Mouse (Mus musculus) stomach, embryonic 15.5 days (tissue): ENCODE measurements around the gene Gm20388. TPM values are rescaled to one million over a fixed set of nuclear protein-coding genes. Genes with fewer than 3 reads are reported as not detected.

Source experiments
- ATAC-seq: fragments of 200-750 bp; cut with Nextera tagmentation; 2 replicates; pipeline ENCODE4 v1.8.0; 2017; ENCODE audit warnings: low read depth, moderate number of reproducible peaks, moderate TSS enrichment; ENCODE audit not compliant: insufficient read depth, low FRiP score
- H3K27ac ChIP-seq: fragments of 300-500 bp; sonication (generic); 2 replicates; pipeline ENCODE4 v1.5.1; 2015; ENCODE audit warnings: mild to moderate bottlenecking, inconsistent platforms
- H3K27me3 ChIP-seq: fragments of 300-500 bp; sonication (generic); replicated peaks from 2 replicates; pipeline ENCODE4 v1.6.1; 2015; ENCODE audit warnings: inconsistent platforms
- H3K36me3 ChIP-seq: fragments of 300-500 bp; sonication (generic); 2 replicates; pipeline ENCODE4 v1.6.1; 2015; ENCODE audit warnings: inconsistent platforms
- H3K4me1 ChIP-seq: fragments of 300-500 bp; sonication (generic); 2 replicates; pipeline ENCODE4 v1.6.1; 2015; ENCODE audit warnings: inconsistent platforms
- H3K4me2 ChIP-seq: fragments of 300-500 bp; sonication (generic); 2 replicates; pipeline ENCODE4 v1.6.1; 2015; ENCODE audit warnings: mild to moderate bottlenecking, inconsistent platforms
- H3K4me3 ChIP-seq: fragments of 300-500 bp; sonication (generic); replicated peaks from 2 replicates; pipeline ENCODE4 v1.5.1; 2015; ENCODE audit warnings: inconsistent platforms
- H3K9ac ChIP-seq: fragments of 300-500 bp; sonication (generic); 2 replicates; pipeline ENCODE4 v1.6.1; 2015; ENCODE audit warnings: inconsistent platforms
- H3K9me3 ChIP-seq: fragments of 300-500 bp; sonication (generic); 2 replicates; pipeline ENCODE4 v1.6.1; 2016; ENCODE audit warnings: inconsistent platforms
- WGBS: fragments of 180-500 bp; shearing (Covaris S2); methylation state at CpG from one replicate; pipeline ENCODE4 v1.1.7; 2015; 5-methylcytosine and 5-hydroxymethylcytosine counted together
- polyA plus RNA-seq: library from polyadenylated mRNA; unstranded; fragments of >200 nt; fragmentation: Nextera tagmentation; extraction: Ambion mirVana; gene quantifications from 2 replicates; pipeline ENCODE4 v1.2.1, GENCODE M21; 2015

Gm20388 gene
- polyA plus RNA-seq, 1 experiment from 2014 or later: not detected

DNA sequence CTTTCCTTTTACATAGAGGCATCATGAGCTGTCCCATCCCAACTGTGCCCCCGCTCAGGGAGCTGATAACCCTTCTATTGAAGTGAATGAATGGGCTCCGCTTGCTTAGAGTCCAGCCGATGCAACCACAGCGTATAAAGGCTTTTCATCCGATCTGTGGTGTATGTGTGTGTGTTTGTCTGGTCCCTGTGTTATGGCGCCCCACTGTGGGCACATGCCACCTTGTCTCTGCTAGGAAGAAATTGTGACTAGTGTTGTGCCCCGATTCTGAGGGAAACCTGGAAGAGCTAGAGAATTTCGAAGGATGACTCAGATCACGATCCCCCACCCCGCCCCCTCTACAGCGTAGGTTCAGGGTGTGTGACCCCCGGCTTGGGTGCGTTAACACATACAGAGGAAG lies 3442.1 kb downstream of the Gm20388 start:
- ATAC-seq: no peak
- 40% methylated on average over 13 of the region's 13 CpGs for WGBS

DNA sequence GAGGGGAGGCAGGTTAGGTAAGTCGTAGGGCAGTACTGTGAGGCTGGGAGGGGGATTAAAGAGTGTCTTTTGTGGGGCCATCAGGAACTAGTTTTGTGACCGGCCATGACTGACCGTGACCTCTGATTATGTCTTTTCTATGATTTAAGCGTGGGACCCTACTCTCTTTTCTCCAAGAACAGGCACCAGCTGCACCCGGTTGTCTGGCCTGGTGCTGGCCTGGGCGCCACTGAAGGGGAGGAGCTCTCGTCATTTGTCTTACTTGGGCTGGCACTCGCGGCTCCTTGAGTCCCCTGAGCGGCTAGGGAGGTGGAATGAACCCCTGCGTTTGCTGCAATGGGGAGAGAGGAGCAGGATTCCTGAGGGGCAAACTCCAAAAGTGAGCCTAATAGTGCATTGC lies 3442.6 kb downstream of the Gm20388 start:
- Histone ChIP-seq H3K4me1 (0 out of 2 replicates have a peak, but pooled peaks cover 4% of the 10 kb centered on the region), H3K27me3 (0 out of 2 replicates have a peak, but pooled peaks cover 5% of the 10 kb centered on the region), H3K4me2 (no peak overlapping the region), H3K27ac (no peak overlapping the region), H3K9me3 (no peaks in the 10 kb centered on the region), H3K9ac (no peak overlapping the region), H3K36me3 (no peaks in the 10 kb centered on the region), H3K4me3 (no peak overlapping the region)
- no peak for ATAC-seq
- 29% methylated on average over 11 of the region's 11 CpGs for WGBS

More for the DNA sequence above, 3442.1 kb downstream of the Gm20388 start:
- Histone ChIP-seq H3K4me1 (peaks cover 8% of the 10 kb centered on the region; the same call in 1 of the 2 replicates), H3K9me3 (no peaks in the 10 kb centered on the region), H3K27ac (no peak overlapping the region), H3K27me3 (0 out of 2 replicates have a peak, but pooled peaks cover 5% of the 10 kb centered on the region), H3K4me2 (no peak overlapping the region), H3K36me3 (no peaks in the 10 kb centered on the region), H3K4me3 (no peak overlapping the region), H3K9ac (no peak overlapping the region)

DNA sequence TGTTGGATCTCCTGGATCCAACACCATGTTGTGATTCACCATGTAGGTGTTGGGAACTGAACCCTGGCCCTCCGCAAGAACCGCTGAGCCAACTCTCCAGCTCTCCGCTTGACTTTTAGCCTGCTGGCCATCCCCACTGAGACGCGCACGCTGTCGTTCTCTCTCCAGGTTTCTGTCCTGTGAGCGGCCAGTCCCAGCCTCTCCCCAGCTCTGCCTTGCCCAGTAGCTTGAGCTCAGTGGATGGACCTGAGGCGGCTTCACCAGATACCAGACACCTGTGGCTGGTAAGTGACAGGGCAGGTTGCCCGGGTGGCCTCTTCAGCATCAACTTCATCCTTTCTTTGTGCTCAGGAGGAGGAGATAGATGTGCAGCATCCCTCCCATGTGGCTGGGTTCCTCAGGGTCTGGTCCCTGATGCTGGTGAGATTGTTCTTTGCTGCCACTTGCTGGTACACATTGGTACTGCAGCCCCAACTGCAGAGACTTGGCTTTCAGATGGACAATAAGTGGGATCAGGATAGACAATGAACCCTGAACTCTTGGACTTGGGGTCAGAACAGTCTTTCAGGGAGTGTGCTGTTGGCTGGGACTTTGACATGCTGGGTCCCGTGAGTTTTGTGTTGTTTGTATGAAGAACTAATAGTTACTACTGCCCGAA lies 3450.6 kb downstream of the Gm20388 start:
- Histone ChIP-seq H3K36me3 (no peaks in the 10 kb centered on the region), H3K27me3 (no peaks in the 10 kb centered on the region), H3K27ac (no peak overlapping the region), H3K9ac (no peak overlapping the region), H3K4me3 (no peak overlapping the region), H3K9me3 (no peaks in the 10 kb centered on the region), H3K4me1 (no peaks in the 10 kb centered on the region), H3K4me2 (no peak overlapping the region)
- WGBS: 47% methylated on average over 12 of the region's 12 CpGs
- ATAC-seq: no peak

DNA sequence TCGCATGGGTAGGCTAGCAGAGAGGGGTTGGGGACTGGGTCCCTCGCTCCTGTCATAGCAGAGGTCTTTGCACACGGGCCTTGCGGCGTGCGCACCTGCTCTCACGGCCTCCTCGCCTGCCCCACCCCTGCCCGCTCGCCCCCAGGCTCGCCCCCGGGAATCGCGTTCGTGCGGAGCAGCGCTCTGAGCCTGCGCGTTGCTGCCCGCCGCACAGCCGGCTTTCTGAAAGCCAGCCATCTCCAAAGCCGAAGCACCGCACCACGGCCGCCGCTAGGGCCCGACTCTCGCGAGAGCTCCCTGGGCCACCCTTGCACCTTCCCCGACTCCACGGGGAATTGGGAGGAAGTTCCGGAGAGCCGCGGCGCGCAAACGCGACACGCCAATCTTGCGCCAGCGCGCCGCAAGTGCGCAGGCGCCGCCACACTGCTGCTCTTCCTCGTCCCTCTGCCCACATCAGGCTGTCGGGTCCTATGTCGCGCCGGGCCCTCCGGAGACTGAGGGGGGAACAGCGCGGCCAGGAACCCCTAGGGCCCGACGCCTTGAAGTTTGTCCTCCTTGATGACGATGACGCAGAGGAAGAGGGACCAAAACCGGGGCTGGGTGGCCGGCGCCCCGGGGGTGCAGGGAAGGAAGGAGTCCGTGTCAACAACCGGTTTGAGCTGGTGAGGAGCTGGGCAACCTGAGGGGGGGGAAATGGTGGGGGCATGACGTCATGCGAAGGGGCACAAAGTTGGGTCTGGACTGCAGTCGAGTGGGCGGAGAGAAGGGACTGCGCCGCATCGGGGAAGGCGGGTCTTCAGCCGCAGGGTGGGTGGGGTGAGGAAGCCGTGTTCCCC lies 3463.0 kb downstream of the Gm20388 start, which contains the start of gene Tcf25:
Gene Tcf25 (plus strand): TSS at position 351 of the 836 bp plus-strand sequence.
- 0 out of 2 replicates have a peak, but pooled peaks cover 12% of the 10 kb centered on the region for H3K4me1 ChIP-seq
- 0 out of 2 replicates have a peak, but pooled peaks cover 6% of the 10 kb centered on the region for H3K36me3 ChIP-seq
- peak; percentile 90 for ATAC-seq
- H3K9me3 ChIP-seq: no peaks in the 10 kb centered on the region
- H3K27me3 ChIP-seq: no peaks in the 10 kb centered on the region
- WGBS: under 1% methylated on average over 75 of the region's 75 CpGs
- peak within 1 kb of the TSS; percentile 83 for H3K4me2 ChIP-seq
- H3K27ac ChIP-seq: peak within 1 kb of the TSS; percentile 99
- peak within 1 kb of the TSS; percentile 76 for H3K9ac ChIP-seq
- H3K4me3 ChIP-seq: peak within 1 kb of the TSS; percentile 96

DNA sequence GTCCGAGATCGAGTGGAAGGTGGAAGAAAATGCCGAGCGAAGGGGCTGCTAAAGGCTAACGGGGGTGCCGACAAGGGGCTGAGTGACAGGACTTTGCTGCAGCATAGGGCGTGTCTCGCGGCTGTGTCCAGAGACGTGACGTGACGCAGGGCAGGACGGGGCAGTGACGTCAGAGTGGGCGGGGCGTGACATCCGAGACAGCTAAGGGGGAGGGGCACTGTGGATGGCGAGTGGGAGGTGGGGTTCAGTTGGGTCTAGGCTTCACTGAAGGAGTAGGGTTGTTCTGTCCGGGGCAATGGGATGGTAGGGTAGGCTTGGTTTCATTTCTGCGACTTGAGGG lies 3463.6 kb downstream of the Gm20388 start:
- Histone ChIP-seq H3K27ac (peak overlapping the region; percentile 99), H3K4me1 (0 out of 2 replicates have a peak, but pooled peaks cover 12% of the 10 kb centered on the region), H3K4me3 (peak overlapping the region; percentile 96), H3K27me3 (no peaks in the 10 kb centered on the region), H3K36me3 (0 out of 2 replicates have a peak, but pooled peaks cover 6% of the 10 kb centered on the region), H3K9ac (peak overlapping the region; percentile 76), H3K9me3 (no peaks in the 10 kb centered on the region), H3K4me2 (peak overlapping the region; percentile 83)
- ATAC-seq: peak; percentile 80
- WGBS: under 1% methylated on average over 20 of the region's 20 CpGs

DNA sequence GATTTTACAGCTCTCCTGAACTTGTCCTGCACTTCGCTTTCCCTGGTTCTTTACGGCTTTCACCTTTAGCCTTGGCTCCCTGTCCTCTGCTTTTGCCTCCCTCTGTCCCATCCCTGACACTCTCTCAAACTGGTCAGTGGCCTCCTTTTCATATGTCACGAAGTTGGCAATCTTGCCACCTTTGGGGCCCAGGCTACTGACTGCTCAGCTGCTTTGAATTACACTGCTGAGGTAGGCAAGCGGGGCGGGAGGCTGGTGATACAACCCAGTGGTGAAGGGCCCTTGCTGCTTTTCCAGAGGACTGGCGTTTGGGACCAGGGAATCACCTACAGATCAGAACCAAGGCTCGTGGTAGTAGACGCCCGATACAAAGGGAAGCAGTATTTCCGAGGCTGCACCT lies 3465.1 kb downstream of the Gm20388 start:
- Histone ChIP-seq H3K4me2 (no peak overlapping the region), H3K9me3 (no peaks in the 10 kb centered on the region), H3K27ac (no peak overlapping the region), H3K36me3 (0 out of 2 replicates have a peak, but pooled peaks cover 6% of the 10 kb centered on the region), H3K9ac (no peak overlapping the region), H3K4me3 (no peak overlapping the region; the same call in 1 of the 2 replicates), H3K27me3 (no peaks in the 10 kb centered on the region), H3K4me1 (0 out of 2 replicates have a peak, but pooled peaks cover 12% of the 10 kb centered on the region)
- ATAC-seq: no peak
- 86% methylated on average over 10 of the region's 10 CpGs for WGBS

DNA sequence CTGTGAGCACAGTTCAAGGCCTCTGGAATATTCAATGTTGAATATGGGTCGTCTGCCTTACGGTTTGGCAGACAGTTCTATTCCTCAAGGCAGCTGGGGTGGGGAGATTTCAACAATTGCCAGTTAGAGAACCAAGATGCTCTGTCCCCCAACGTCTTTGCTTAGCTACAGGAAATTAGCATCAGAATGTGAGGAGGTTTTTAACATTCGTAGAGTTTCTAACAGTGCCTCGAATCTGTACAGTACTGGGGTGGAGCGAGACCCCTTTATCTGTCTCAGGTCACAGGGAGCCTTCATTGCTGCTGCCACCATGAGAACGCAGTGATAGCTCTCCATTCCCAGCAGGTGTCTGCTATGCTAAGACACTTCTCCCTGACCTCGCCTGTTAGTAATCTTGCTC lies 3465.5 kb downstream of the Gm20388 start:
- no peaks in the 10 kb centered on the region for H3K9me3 ChIP-seq
- H3K4me1 ChIP-seq: 0 out of 2 replicates have a peak, but pooled peaks cover 12% of the 10 kb centered on the region
- no peak overlapping the region for H3K4me2 ChIP-seq
- H3K9ac ChIP-seq: no peak overlapping the region
- no peak for ATAC-seq
- no peak overlapping the region for H3K4me3 ChIP-seq
- WGBS: 76% methylated on average over 8 of the region's 8 CpGs
- no peak overlapping the region for H3K27ac ChIP-seq
- H3K27me3 ChIP-seq: no peaks in the 10 kb centered on the region
- H3K36me3 ChIP-seq: 0 out of 2 replicates have a peak, but pooled peaks cover 6% of the 10 kb centered on the region

DNA sequence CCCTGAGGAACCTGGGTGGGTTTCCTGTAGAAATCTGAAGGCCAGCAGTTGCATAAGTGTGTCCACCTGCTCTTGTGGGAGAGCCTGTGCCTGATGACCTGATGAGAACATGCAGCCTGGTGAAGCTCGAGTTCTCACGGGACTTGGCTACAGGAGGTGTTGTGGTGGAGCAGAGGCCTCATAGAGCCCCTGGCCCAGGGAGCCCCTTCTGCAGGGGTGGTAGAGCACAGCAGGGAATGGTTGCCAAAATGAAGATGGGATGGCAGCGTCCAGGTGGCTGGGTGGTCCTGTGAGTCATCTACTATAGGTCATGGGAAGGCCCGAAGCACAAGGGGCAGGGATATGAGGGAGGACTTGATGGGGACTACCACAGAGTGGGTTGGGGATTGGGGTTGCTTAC lies 3471.1 kb downstream of the Gm20388 start:
- H3K4me1 ChIP-seq: no peaks in the 10 kb centered on the region
- no peaks in the 10 kb centered on the region for H3K27me3 ChIP-seq
- peaks cover 34% of the 10 kb centered on the region for H3K36me3 ChIP-seq
- no peaks in the 10 kb centered on the region for H3K9me3 ChIP-seq
- no peak overlapping the region for H3K4me2 ChIP-seq
- H3K4me3 ChIP-seq: no peak overlapping the region
- H3K9ac ChIP-seq: no peak overlapping the region
- no peak overlapping the region for H3K27ac ChIP-seq
- ATAC-seq: no peak
- 87% methylated on average over 4 of the region's 4 CpGs for WGBS

DNA sequence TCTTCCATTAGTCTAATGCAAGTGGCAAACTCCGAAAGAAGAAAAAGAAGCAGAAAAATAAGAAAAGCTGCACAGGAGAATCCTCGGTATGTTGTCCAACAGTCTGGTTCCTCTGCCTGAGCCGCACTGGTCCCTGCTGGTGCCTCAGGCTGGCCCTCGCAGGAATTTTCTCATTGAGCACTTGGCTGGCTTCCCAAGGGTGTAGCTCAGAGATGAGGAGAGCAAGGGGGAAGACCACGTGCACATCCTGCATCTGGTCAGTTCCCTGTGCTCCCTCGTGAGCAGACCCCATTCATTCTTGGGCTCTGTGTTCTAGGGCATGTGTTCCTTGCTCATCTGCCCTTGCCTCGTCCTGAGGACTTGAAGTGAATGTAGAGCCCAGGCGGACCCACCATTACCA lies 3471.9 kb downstream of the Gm20388 start:
- Histone ChIP-seq H3K27me3 (no peaks in the 10 kb centered on the region), H3K36me3 (peaks cover 40% of the 10 kb centered on the region), H3K9ac (no peak overlapping the region), H3K27ac (no peak overlapping the region), H3K9me3 (no peaks in the 10 kb centered on the region), H3K4me3 (no peak overlapping the region), H3K4me2 (no peak overlapping the region), H3K4me1 (no peaks in the 10 kb centered on the region)
- 84% methylated on average over 8 of the region's 8 CpGs for WGBS
- no peak for ATAC-seq

DNA sequence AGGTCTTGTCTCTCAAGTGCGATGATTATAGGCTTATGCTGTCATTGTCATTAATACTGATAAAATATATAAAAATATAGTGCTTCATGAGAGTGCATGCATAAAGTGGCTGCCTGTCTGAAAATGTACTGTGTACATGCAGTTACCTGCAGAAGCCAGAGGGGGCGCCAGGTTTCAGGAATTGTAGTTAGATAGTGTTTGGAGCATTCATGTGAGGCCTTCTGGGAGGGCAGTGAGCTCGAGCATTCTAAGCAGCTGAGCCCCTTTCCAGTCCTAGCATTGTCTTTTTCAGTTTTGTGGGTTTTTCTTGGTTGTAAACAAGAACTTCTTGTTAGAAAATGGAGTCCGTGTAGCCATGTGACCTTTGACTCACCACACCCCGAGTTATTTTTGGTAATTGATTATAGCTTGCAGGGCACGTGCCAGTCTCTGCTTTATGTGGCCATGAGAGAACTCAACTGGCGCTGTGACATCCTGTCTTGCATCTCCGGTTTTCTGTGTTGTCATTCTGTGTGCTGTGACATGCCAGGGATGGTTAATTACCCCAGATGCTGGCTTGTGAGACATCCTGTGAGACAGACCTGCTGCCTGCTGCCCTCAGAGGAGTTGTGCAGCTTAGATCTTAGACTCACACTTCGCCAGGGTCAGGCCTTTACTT lies 3474.4 kb downstream of the Gm20388 start:
- no peak overlapping the region for H3K9ac ChIP-seq
- 65% methylated on average over 9 of the region's 9 CpGs for WGBS
- H3K27ac ChIP-seq: no peak overlapping the region
- no peak for ATAC-seq
- peaks cover 61% of the 10 kb centered on the region for H3K36me3 ChIP-seq
- no peak overlapping the region for H3K4me2 ChIP-seq
- H3K4me1 ChIP-seq: no peaks in the 10 kb centered on the region
- H3K9me3 ChIP-seq: no peaks in the 10 kb centered on the region
- no peaks in the 10 kb centered on the region for H3K27me3 ChIP-seq
- H3K4me3 ChIP-seq: no peak overlapping the region

DNA sequence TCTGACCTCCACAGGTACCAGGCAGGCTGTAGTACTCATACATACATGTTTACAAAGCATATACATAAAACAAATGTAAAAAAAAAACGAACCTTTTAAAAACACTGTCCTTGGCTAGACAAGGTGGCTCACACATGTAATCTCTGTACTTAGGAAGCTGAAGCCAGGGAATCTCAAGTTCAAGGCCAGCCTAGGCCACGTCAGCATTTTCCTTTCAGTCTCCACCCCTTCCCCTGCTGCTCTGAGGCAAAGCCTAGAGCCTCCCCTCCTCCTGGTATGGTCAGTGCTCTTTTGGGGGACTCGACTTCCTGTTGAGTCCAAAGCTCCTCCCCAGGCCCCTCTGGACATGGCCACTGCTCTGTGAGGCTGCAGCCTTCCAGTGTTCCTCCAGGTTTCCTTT lies 3476.4 kb downstream of the Gm20388 start:
- Histone ChIP-seq H3K9ac (no peak overlapping the region), H3K4me2 (no peak overlapping the region), H3K27me3 (no peaks in the 10 kb centered on the region), H3K4me1 (no peaks in the 10 kb centered on the region), H3K4me3 (no peak overlapping the region), H3K36me3 (peaks cover 79% of the 10 kb centered on the region), H3K9me3 (no peaks in the 10 kb centered on the region), H3K27ac (no peak overlapping the region)
- no peak for ATAC-seq
- 68% methylated on average over 3 of the region's 3 CpGs for WGBS
